Mouse (Mus musculus): ENCODE measurements at regions not wholly inside any gene's neighbourhood (a gene's known extent, or its start where the extent isn't known, plus 50 kb on each side); places are given as distances from the start of the nearest gene placed in this dataset.

DNA sequence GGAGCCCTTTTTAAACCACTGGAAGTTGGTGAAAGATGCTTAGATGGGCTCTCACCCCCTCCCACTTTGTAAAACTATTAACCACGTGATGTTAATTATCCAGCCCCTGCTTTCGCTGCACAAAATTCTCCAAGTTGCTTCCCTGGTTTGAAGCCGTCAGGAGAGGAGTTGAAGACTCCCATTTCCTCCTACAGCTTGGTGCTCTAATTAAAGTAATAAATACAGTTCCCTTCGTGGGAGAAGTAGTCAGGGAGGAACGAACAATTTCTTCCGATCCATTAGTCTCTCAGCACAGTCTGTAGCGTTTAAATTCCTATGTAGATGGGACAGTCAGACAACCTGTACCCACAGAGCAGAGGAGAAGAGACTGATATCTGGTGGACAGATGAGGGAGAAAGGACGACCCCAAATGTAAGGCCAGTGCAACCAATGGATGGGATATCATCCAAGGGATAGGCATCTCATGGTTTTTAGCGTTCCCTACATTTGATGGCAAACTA is 101.4 kb downstream of the Pctp start:
- H3K27ac ChIP-seq (ENCODE audit: control insufficient read depth, low read depth, low read length) = no peak overlapping the region
- TF ChIP-seq CHD2 (IDR thresholded peaks at IDR 0.05; ENCODE audit: low read length) = no peak
- TF ChIP-seq USF2 (IDR thresholded peaks at IDR 0.05; ENCODE audit: borderline replicate concordance in 1 of 2, insufficient read depth in 1 of 2, low read depth in 1 of 2, low read length in 2 of 2) = no peak
- TF ChIP-seq NRF1 (IDR thresholded peaks at IDR 0.05; ENCODE audit: insufficient read depth, low read depth, low read length, poor library complexity, severe bottlenecking) = no peak
- TF ChIP-seq NELFE (IDR thresholded peaks at IDR 0.05; ENCODE audit: low read depth, low read length) = no peak
- no peak for TF ChIP-seq CTCF (IDR thresholded peaks at IDR 0.05 in 2 of 3, conservative IDR thresholded peaks at IDR 0.05 in 1 of 3; ENCODE audit: control insufficient read depth in 1 of 3, insufficient read depth in 1 of 3, low read depth in 2 of 3, low read length in 3 of 3, poor library complexity in 1 of 3, severe bottlenecking in 1 of 3)
- no peak for TF ChIP-seq USF1 (IDR thresholded peaks at IDR 0.05; ENCODE audit: low read depth, low read length)
- no peak for TF ChIP-seq POLR2AphosphoS2 (IDR thresholded peaks at IDR 0.05; ENCODE audit: low read length)
- no peak for TF ChIP-seq MYB (IDR thresholded peaks at IDR 0.05; ENCODE audit: low read depth, low read length)
- TF ChIP-seq ZKSCAN1 (IDR thresholded peaks at IDR 0.05; ENCODE audit: low read depth, low read length) = no peak
- TF ChIP-seq SMC3 (IDR thresholded peaks at IDR 0.05; ENCODE audit: low read depth, low read length) = no peak
- H3K9me3 ChIP-seq (replicated peaks; ENCODE audit: insufficient read depth, low read length) = no peaks in the 10 kb centered on the region
- H3K79me2 ChIP-seq (ENCODE audit: control insufficient read depth, insufficient read depth, low read length, poor library complexity) = no peaks in the 10 kb centered on the region
- no peaks in the 10 kb centered on the region for H3K4me1 ChIP-seq (ENCODE audit: control insufficient read depth in 1 of 2, insufficient read depth in 2 of 2, low read length in 2 of 2)
- H3K27me3 ChIP-seq (ENCODE audit: control insufficient read depth in 1 of 2, insufficient read depth in 2 of 2, low read length in 2 of 2) = peaks cover 0 to 2% of the 10 kb centered on the region in 2 experiments; a peak in 3 of 4 replicates
- H3K9ac ChIP-seq (ENCODE audit: control insufficient read depth, low read depth, low read length, poor library complexity, severe bottlenecking) = no peak overlapping the region
- no peak overlapping the region for H3K4me3 ChIP-seq (ENCODE audit: control insufficient read depth in 1 of 2, insufficient read depth in 1 of 2, low read depth in 2 of 2, low read length in 2 of 2)
- no peak for DNase-seq (ENCODE audit: low read depth, low spot score)
- no peaks in the 10 kb centered on the region for H3K36me3 ChIP-seq (ENCODE audit: control insufficient read depth in 1 of 2, insufficient read depth in 2 of 2, low read length in 2 of 2)

DNA sequence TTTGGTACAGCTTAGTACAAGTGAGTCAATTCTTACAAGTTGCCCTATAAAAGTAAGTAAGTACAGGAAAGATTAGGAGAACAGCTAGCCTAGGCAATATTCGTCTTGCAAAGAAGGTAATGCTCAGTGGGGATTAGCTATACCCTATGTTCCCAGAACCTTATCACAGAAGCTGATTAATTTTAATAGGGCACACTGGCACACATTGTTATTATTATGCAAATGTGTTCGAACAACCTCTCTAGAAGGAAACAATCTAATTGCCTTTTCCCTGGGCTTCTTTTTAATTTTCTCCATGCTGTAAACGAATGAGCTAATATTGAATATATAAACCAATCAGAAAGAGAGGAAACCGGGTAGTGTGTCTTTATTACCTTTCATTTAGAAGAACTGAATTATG is 104.2 kb downstream of the Pctp start:
- H3K27ac ChIP-seq (ENCODE audit: control insufficient read depth, low read depth, low read length) = no peak overlapping the region
- TF ChIP-seq SIN3A (IDR thresholded peaks at IDR 0.05; ENCODE audit: low read length) (no peak), ZMIZ1 (IDR thresholded peaks at IDR 0.05; ENCODE audit: low read depth, low read length) (no peak), BHLHE40 (IDR thresholded peaks at IDR 0.05; ENCODE audit: borderline replicate concordance, low read depth, low read length) (no peak), ETS1 (IDR thresholded peaks at IDR 0.05; ENCODE audit: low read depth, low read length) (no peak), ZNF384 (IDR thresholded peaks at IDR 0.05; ENCODE audit: low read depth, low read length) (no peak), SMC3 (IDR thresholded peaks at IDR 0.05; ENCODE audit: low read depth, low read length) (no peak), CHD1 (IDR thresholded peaks at IDR 0.05; ENCODE audit: low read depth, low read length) (no peak), MAZ (IDR thresholded peaks at IDR 0.05; ENCODE audit: low read depth, low read length) (no peak), GATA1 (IDR thresholded peaks at IDR 0.05; ENCODE audit: low read depth, low read length) (no peak), MAFK (IDR thresholded peaks at IDR 0.05; ENCODE audit: borderline replicate concordance, low read depth, low read length) (no peak)
- no peaks in the 10 kb centered on the region for H3K4me1 ChIP-seq (ENCODE audit: control insufficient read depth in 1 of 2, insufficient read depth in 2 of 2, low read length in 2 of 2)
- no peaks in the 10 kb centered on the region for H3K79me2 ChIP-seq (ENCODE audit: control insufficient read depth, insufficient read depth, low read length, poor library complexity)
- H3K4me3 ChIP-seq (ENCODE audit: control insufficient read depth in 1 of 2, insufficient read depth in 1 of 2, low read depth in 2 of 2, low read length in 2 of 2) = no peak overlapping the region
- no peak overlapping the region for H3K9ac ChIP-seq (ENCODE audit: control insufficient read depth, low read depth, low read length, poor library complexity, severe bottlenecking)
- peaks cover 0 to 2% of the 10 kb centered on the region in 2 experiments; a peak in 3 of 4 replicates for H3K27me3 ChIP-seq (ENCODE audit: control insufficient read depth in 1 of 2, insufficient read depth in 2 of 2, low read length in 2 of 2)
- DNase-seq (ENCODE audit: low read depth, low spot score) = no peak
- H3K36me3 ChIP-seq (ENCODE audit: control insufficient read depth in 1 of 2, insufficient read depth in 2 of 2, low read length in 2 of 2) = no peaks in the 10 kb centered on the region
- no peaks in the 10 kb centered on the region for H3K9me3 ChIP-seq (replicated peaks; ENCODE audit: insufficient read depth, low read length)

Measured in MEL (cell line).